Mouse (Mus musculus) lung, postnatal 0 days (tissue): ENCODE measurements around the gene Cish.

Source experiments
- CTCF ChIP-seq: IDR thresholded peaks from 2 replicates; pipeline ENCODE4 v1.5.1; 2016; ENCODE audit warnings: antibody characterized with exemption, mild to moderate bottlenecking
- EP300 ChIP-seq: IDR thresholded peaks from 2 replicates; pipeline ENCODE4 v1.6.1; 2016; ENCODE audit warnings: antibody characterized with exemption, mild to moderate bottlenecking, control low read depth

GRCm38 (mm10) chr9:107312811-107313584 is 17.2 kb downstream of the Cish start:
- TF ChIP-seq EP300 = no peak
- TF ChIP-seq CTCF = no peak
